Mouse (Mus musculus) intestine, embryonic 14.5 days (tissue): ENCODE data around the gene Rlim. TPM values are rescaled to one million over a fixed set of nuclear protein-coding genes. Genes with fewer than 3 reads are reported as not detected.

ENCODE experiments used
- ATAC-seq: fragments of 200-750 bp; cut with Nextera tagmentation; replicated peaks from 2 replicates; pipeline ENCODE4 v1.8.0; 2017; ENCODE audit warnings: low read depth, moderate number of reproducible peaks, moderate TSS enrichment, moderate library complexity; ENCODE audit not compliant: low FRiP score, low TSS enrichment
- DNase-seq: peaks from one replicate; pipeline ENCODE4 v3.0.0-alpha.2; 2018; ENCODE audit warnings: low spot score
- H3K27ac ChIP-seq: fragments of 300-500 bp; sonication (generic); 2 replicates; pipeline ENCODE4 v1.5.1; 2014; ENCODE audit warnings: low read depth, mild to moderate bottlenecking, control low read depth
- H3K27me3 ChIP-seq: fragments of 300-500 bp; sonication (generic); replicated peaks from 2 replicates; pipeline ENCODE4 v1.6.1; 2014; ENCODE audit warnings: low read length, control low read depth; ENCODE audit not compliant: control insufficient read depth, insufficient read depth
- H3K36me3 ChIP-seq: fragments of 300-500 bp; sonication (generic); 2 replicates; pipeline ENCODE4 v1.6.1; 2014; ENCODE audit warnings: low read length, control low read depth; ENCODE audit not compliant: control insufficient read depth, insufficient read depth
- H3K4me1 ChIP-seq: fragments of 300-500 bp; sonication (generic); replicated peaks from 2 replicates; pipeline ENCODE4 v1.6.1; 2014; ENCODE audit warnings: low read length, control low read depth, mixed read lengths; ENCODE audit not compliant: control insufficient read depth, insufficient read depth
- H3K4me2 ChIP-seq: fragments of 300-500 bp; sonication (generic); 2 replicates; pipeline ENCODE4 v1.6.1; 2014; ENCODE audit warnings: low read length
- H3K4me3 ChIP-seq: fragments of 300-500 bp; sonication (generic); 2 replicates; pipeline ENCODE4 v1.5.1; 2014; ENCODE audit warnings: low read depth, low read length, control low read depth, mixed read lengths
- H3K9ac ChIP-seq: fragments of 300-500 bp; sonication (generic); 2 replicates; pipeline ENCODE4 v1.6.1; 2014; ENCODE audit warnings: mild to moderate bottlenecking, low read length
- H3K9me3 ChIP-seq: fragments of 300-500 bp; sonication (generic); 2 replicates; pipeline ENCODE4 v1.6.1; 2016; ENCODE audit warnings: low read length, control low read depth; ENCODE audit not compliant: control insufficient read depth
- WGBS: fragments of 180-500 bp; shearing (Covaris S2); extraction: QIAGEN DNeasy Blood & Tissue Kit; methylation state at CpG from one replicate; pipeline ENCODE4 v1.1.7; 2014; 5-methylcytosine and 5-hydroxymethylcytosine counted together
- polyA plus RNA-seq: library from polyadenylated mRNA; unstranded; fragments of >200 nt; fragmentation: Nextera tagmentation; extraction: Ambion mirVana; gene quantifications from 2 replicates; pipeline ENCODE4 v1.2.1, GENCODE M21; 2014

Gene Rlim
- polyA plus RNA-seq, 1 experiment from 2014 or later = 33.6 TPM

- no peak overlapping the region for H3K27ac ChIP-seq
- no peak overlapping the region for H3K9ac ChIP-seq
- DNase-seq (no peak), ATAC-seq (no peak)
- H3K4me3 ChIP-seq = no peak overlapping the region
- H3K27me3 ChIP-seq = no peaks in the 10 kb centered on the region; the same call in none of the 2 replicates
- no peaks in the 10 kb centered on the region for H3K36me3 ChIP-seq
- H3K4me2 ChIP-seq = no peak overlapping the region
- WGBS = 32% methylated on average over 12 of the region's 12 CpGs
- H3K4me1 ChIP-seq = no peaks in the 10 kb centered on the region
- H3K9me3 ChIP-seq = no peaks in the 10 kb centered on the region
Observed at GRCm38 (mm10) chrX:103987215-103987964, 6.3 kb upstream of the Rlim start.

GRCm38 (mm10) chrX:103986159-103986558 lies 5.1 kb upstream of the Rlim start:
- H3K4me2 ChIP-seq = no peak overlapping the region
- H3K27me3 ChIP-seq = no peaks in the 10 kb centered on the region; the same call in none of the 2 replicates
- no peaks in the 10 kb centered on the region for H3K9me3 ChIP-seq
- no peaks in the 10 kb centered on the region for H3K36me3 ChIP-seq
- no peaks in the 10 kb centered on the region for H3K4me1 ChIP-seq
- H3K27ac ChIP-seq = no peak overlapping the region
- no peak overlapping the region for H3K9ac ChIP-seq
- DNase-seq = no peak
- WGBS = 31% methylated on average over 6 of the region's 6 CpGs
- no peak overlapping the region for H3K4me3 ChIP-seq
- ATAC-seq = no peak

- Histone ChIP-seq H3K4me2 (no peak overlapping the region), H3K9ac (no peak overlapping the region), H3K27ac (no peak overlapping the region), H3K4me3 (no peak overlapping the region), H3K9me3 (no peaks in the 10 kb centered on the region), H3K27me3 (no peaks in the 10 kb centered on the region; the same call in none of the 2 replicates), H3K4me1 (no peaks in the 10 kb centered on the region), H3K36me3 (no peaks in the 10 kb centered on the region)
- DNase-seq (no peak), ATAC-seq (no peak)
- 36% methylated on average over 5 of the region's 5 CpGs for WGBS
Observed at GRCm38 (mm10) chrX:103984992-103985391, 3.9 kb upstream of the Rlim start.

GRCm38 (mm10) chrX:103981806-103982205 lies 722 bp upstream of the Rlim start:
- no peak for DNase-seq
- no peaks in the 10 kb centered on the region for H3K9me3 ChIP-seq
- peak overlapping the region; percentile 71 for H3K27ac ChIP-seq
- peak overlapping the region; percentile 61; the same call in 1 of the 2 replicates for H3K4me3 ChIP-seq
- H3K4me1 ChIP-seq = no peaks in the 10 kb centered on the region
- ATAC-seq = no peak
- H3K27me3 ChIP-seq = no peaks in the 10 kb centered on the region; the same call in none of the 2 replicates
- WGBS = 78% methylated on average over 10 of the region's 10 CpGs
- no peak overlapping the region for H3K9ac ChIP-seq
- peaks cover under 1% of the 10 kb centered on the region; the same call in 1 of the 2 replicates for H3K36me3 ChIP-seq
- peak overlapping the region; percentile 44 for H3K4me2 ChIP-seq

GRCm38 (mm10) chrX:103980590-103981168 lies 405 bp downstream of the Rlim start:
- peak overlapping the region; percentile 56 for H3K4me2 ChIP-seq
- H3K9me3 ChIP-seq = no peaks in the 10 kb centered on the region
- DNase-seq (peak; percentile 70), ATAC-seq (peak; percentile 44)
- H3K36me3 ChIP-seq = peaks cover 12% of the 10 kb centered on the region
- peak overlapping the region; percentile 89 for H3K27ac ChIP-seq
- no peaks in the 10 kb centered on the region for H3K4me1 ChIP-seq
- 17% methylated on average over 38 of the region's 51 CpGs for WGBS
- H3K4me3 ChIP-seq = peak overlapping the region; percentile 61
- H3K9ac ChIP-seq = peak overlapping the region; percentile 87
- no peaks in the 10 kb centered on the region; the same call in 1 of the 2 replicates for H3K27me3 ChIP-seq

GRCm38 (mm10) chrX:103980036-103980435 lies 1.0 kb downstream of the Rlim start:
- 12% methylated on average over 12 of the region's 12 CpGs for WGBS
- H3K27ac ChIP-seq = peak overlapping the region; percentile 89
- no peaks in the 10 kb centered on the region for H3K9me3 ChIP-seq
- H3K9ac ChIP-seq = peak overlapping the region; percentile 87
- H3K36me3 ChIP-seq = peaks cover 18% of the 10 kb centered on the region
- DNase-seq (peak; percentile 64), ATAC-seq (no peak)
- no peaks in the 10 kb centered on the region for H3K27me3 ChIP-seq
- no peaks in the 10 kb centered on the region for H3K4me1 ChIP-seq
- peak overlapping the region; percentile 61 for H3K4me3 ChIP-seq
- peak overlapping the region; percentile 56 for H3K4me2 ChIP-seq

GRCm38 (mm10) chrX:103939701-103940100 lies 41.4 kb downstream of the Rlim start:
- WGBS = 89% methylated on average over 3 of the region's 3 CpGs
- H3K9ac ChIP-seq = no peak overlapping the region
- H3K9me3 ChIP-seq = no peaks in the 10 kb centered on the region
- no peak overlapping the region for H3K27ac ChIP-seq
- H3K4me2 ChIP-seq = no peak overlapping the region
- no peaks in the 10 kb centered on the region for H3K4me1 ChIP-seq
- DNase-seq (no peak), ATAC-seq (no peak)
- peaks cover 12% of the 10 kb centered on the region for H3K27me3 ChIP-seq
- H3K4me3 ChIP-seq = no peak overlapping the region
- no peaks in the 10 kb centered on the region for H3K36me3 ChIP-seq

- no peaks in the 10 kb centered on the region for H3K4me1 ChIP-seq
- no peak overlapping the region for H3K4me3 ChIP-seq
- no peak overlapping the region for H3K9ac ChIP-seq
- no peaks in the 10 kb centered on the region for H3K36me3 ChIP-seq
- ATAC-seq (no peak), DNase-seq (no peak)
- no peak overlapping the region for H3K4me2 ChIP-seq
- 24% methylated on average over 3 of the region's 3 CpGs for WGBS
- no peaks in the 10 kb centered on the region for H3K9me3 ChIP-seq
- H3K27me3 ChIP-seq = peaks cover 9% of the 10 kb centered on the region
- H3K27ac ChIP-seq = no peak overlapping the region
Observed at GRCm38 (mm10) chrX:103937333-103937732, 43.8 kb downstream of the Rlim start.
